Mouse (Mus musculus) left cerebral cortex, adult 18-20 months (tissue): ENCODE measurements around the gene Cc2d2a. TPM values are rescaled to one million over a fixed set of nuclear protein-coding genes. Genes with fewer than 3 reads are reported as not detected.

ENCODE experiments used
- total RNA-seq, 2 experiments: library from RNA; stranded (reverse); gene quantifications; 2 replicates each; pipeline ENCODE4 v1.2.3; 2021

Gene Cc2d2a
- total RNA-seq, 2 experiments from 2014 or later, result 14.1 to 19.3 TPM

Other genes with a start within 250 kb of the Cc2d2a start
- gene C1qtnf7, start 146.8 kb upstream of the Cc2d2a start, total RNA-seq, result 1 to 10 TPM; 1.3 to 2.2 TPM
- not detected for gene Bst1, start 156.5 kb downstream of the Cc2d2a start, total RNA-seq
- 10 to 100 TPM; 87.5 to 93.3 TPM for gene Fbxl5, start 159.3 kb downstream of the Cc2d2a start, total RNA-seq
- 1 to 10 TPM in 1 of 2 experiments, under 1 TPM in 1; 0.63 to 1.3 TPM for gene Cd38, start 206.2 kb downstream of the Cc2d2a start, total RNA-seq